ENCODE assay signal across 12 mouse cellular contexts in genomic region chr4:98180336-98180735, GRCm38 (mm10).
DNase-seq lines count a peak whose midpoint lies in the region; ATAC-seq and TF ChIP-seq lines count a peak whose summit lies in the region.
"Had no signal": no experiment of that assay in that cellular context is flagged by ENCODE, and none has a peak within 500 bp of the region (broad histone marks: within the 10 kb centered on the region; RNA-seq: fewer than 3 reads in every experiment).

No protein-coding gene starts in this region.

- H3K4me2 ChIP-seq in heart, embryonic 15.5 days = peak overlapping the region; percentile 48
- H3K4me2 ChIP-seq in limb, embryonic 12.5 days = peak overlapping the region; percentile 24; the same call in 1 of the 2 replicates
- H3K4me2 ChIP-seq in liver, postnatal 0 days (ENCODE audit: low read depth, low read length) = no peak overlapping the region
- H3K4me2 ChIP-seq: liver, embryonic 12.5 days had no signal

- no peak overlapping the region for H3K9ac ChIP-seq in heart, embryonic 15.5 days
- no peak overlapping the region for H3K9ac ChIP-seq in limb, embryonic 12.5 days (replicated peaks)
- no peak overlapping the region for H3K9ac ChIP-seq in liver, postnatal 0 days (replicated peaks)
- H3K9ac ChIP-seq: liver, embryonic 12.5 days had no signal

- peak overlapping the region; percentile 37; the same call in 1 of the 2 replicates for H3K27ac ChIP-seq in heart, embryonic 15.5 days
- H3K27ac ChIP-seq in limb, embryonic 12.5 days = no peak overlapping the region
- no peak overlapping the region for H3K27ac ChIP-seq in liver, postnatal 0 days (ENCODE audit: low read depth)
- H3K27ac ChIP-seq: liver, embryonic 12.5 days had no signal

- no peak for TF ChIP-seq CTCF in liver, postnatal 0 days (IDR thresholded peaks at IDR 0.05; ENCODE audit: low read depth)

- no peaks in the 10 kb centered on the region for H3K27me3 ChIP-seq in heart, embryonic 15.5 days
- H3K27me3 ChIP-seq in limb, embryonic 12.5 days = no peaks in the 10 kb centered on the region
- no peaks in the 10 kb centered on the region for H3K27me3 ChIP-seq in liver, postnatal 0 days (ENCODE audit: insufficient read depth, low read length)
- H3K27me3 ChIP-seq: liver, embryonic 12.5 days had no signal

- no peaks in the 10 kb centered on the region for H3K36me3 ChIP-seq in heart, embryonic 15.5 days
- no peaks in the 10 kb centered on the region for H3K36me3 ChIP-seq in limb, embryonic 12.5 days
- H3K36me3 ChIP-seq in liver, postnatal 0 days (replicated peaks; ENCODE audit: insufficient read depth, low read length) = no peaks in the 10 kb centered on the region
- H3K36me3 ChIP-seq: liver, embryonic 12.5 days had no signal

- peak; percentile 34 to 35 for DNase-seq in heart, adult 18-20 months
- no peak for DNase-seq in heart, adult 8-10 months (ENCODE audit: low spot score)
- DNase-seq in embryo, embryonic 11 days = peak; percentile 43
- DNase-seq in liver, postnatal 0 days = no peak
- DNase-seq in spleen, postnatal 10 days (ENCODE audit: low spot score in 2 of 2) = no peak
- DNase-seq in thymus, adult 18-20 months = no peak
- DNase-seq: gastrocnemius, postnatal 25 days; kidney, adult 11 months; layer of hippocampus, adult 9-11 months had no signal

- ATAC-seq in heart, embryonic 15.5 days (replicated peaks; ENCODE audit: insufficient number of reproducible peaks, insufficient read depth, low FRiP score, low read depth) = 0 out of 2 replicates have a peak, but pooled peaks have one; percentile 50
- ATAC-seq in limb, embryonic 12.5 days (ENCODE audit: insufficient number of reproducible peaks, insufficient read depth, low FRiP score, low TSS enrichment, low read depth) = no peak
- no peak for ATAC-seq in liver, postnatal 0 days
- ATAC-seq: liver, embryonic 12.5 days had no signal

- WGBS in heart, embryonic 15.5 days = 23% methylated on average over 10 of the region's 10 CpGs
- WGBS in limb, embryonic 12.5 days = 30% methylated on average over 10 of the region's 10 CpGs
- whole genome bisulfite sequencing in liver, postnatal 0 days (ENCODE audit: insufficient replicate concordance) = 59% methylated on average over 10 of the region's 10 CpGs

- H3K4me1 ChIP-seq in heart, embryonic 15.5 days (replicated peaks) = peaks cover 11% of the 10 kb centered on the region
- H3K4me1 ChIP-seq in limb, embryonic 12.5 days (replicated peaks) = peaks cover 23% of the 10 kb centered on the region
- H3K4me1 ChIP-seq in liver, postnatal 0 days (ENCODE audit: insufficient read depth) = no peaks in the 10 kb centered on the region
- H3K4me1 ChIP-seq: liver, embryonic 12.5 days had no signal

- no peaks in the 10 kb centered on the region for H3K9me3 ChIP-seq in heart, embryonic 15.5 days (replicated peaks)
- H3K9me3 ChIP-seq in limb, embryonic 12.5 days = no peaks in the 10 kb centered on the region
- no peaks in the 10 kb centered on the region for H3K9me3 ChIP-seq in liver, postnatal 0 days (ENCODE audit: low read length)
- H3K9me3 ChIP-seq: liver, embryonic 12.5 days had no signal

- no peak for TF ChIP-seq EP300 in liver, postnatal 0 days (IDR thresholded peaks at IDR 0.05; ENCODE audit: low read depth)

- no peak overlapping the region for H3K4me3 ChIP-seq in heart, embryonic 15.5 days
- H3K4me3 ChIP-seq in limb, embryonic 12.5 days (replicated peaks) = no peak overlapping the region
- no peak overlapping the region for H3K4me3 ChIP-seq in liver, postnatal 0 days (ENCODE audit: low read depth, low read length)
- H3K4me3 ChIP-seq: liver, embryonic 12.5 days had no signal

Comparison
In these comparisons a context has a peak if more than half of its experiments do, and no peak if none do; other contexts are left out.
1. DNase-seq: peak in heart, adult 18-20 months (2 of 2) and embryo, embryonic 11 days (single experiment); none in heart, adult 8-10 months (single experiment), liver, postnatal 0 days (single experiment), spleen, postnatal 10 days (0 of 2) and thymus, adult 18-20 months (0 of 2).